In genomic region chr14:121653241-121653640, GRCm38 (mm10) we compare ENCODE assay signal across 18 mouse cellular contexts.
DNase-seq lines count a peak whose midpoint lies in the region; ATAC-seq and TF ChIP-seq lines count a peak whose summit lies in the region.
"Had no signal": no experiment of that assay in that cellular context is flagged by ENCODE, and none has a peak within 500 bp of the region (broad histone marks: within the 10 kb centered on the region; RNA-seq: fewer than 3 reads in every experiment).

No protein-coding gene starts in this region.

- H3K27me3 ChIP-seq in lung, embryonic 14.5 days (ENCODE audit: insufficient read depth, low read length): no peaks in the 10 kb centered on the region
- no peaks in the 10 kb centered on the region for H3K27me3 ChIP-seq in lung, postnatal 0 days (replicated peaks; ENCODE audit: insufficient read depth, low read length)
- no peaks in the 10 kb centered on the region for H3K27me3 ChIP-seq in midbrain, embryonic 16.5 days (ENCODE audit: control insufficient read depth, insufficient read depth, low read depth, low read length)
- H3K27me3 ChIP-seq: CH12.LX; hindbrain, embryonic 13.5 days; neural tube, embryonic 12.5 days had no signal

- no peak overlapping the region for H3K4me3 ChIP-seq in lung, embryonic 14.5 days (ENCODE audit: low read depth, low read length)
- no peak overlapping the region for H3K4me3 ChIP-seq in lung, postnatal 0 days (ENCODE audit: low read depth, low read length)
- H3K4me3 ChIP-seq in midbrain, embryonic 16.5 days (ENCODE audit: low read depth, low read length): no peak overlapping the region
- H3K4me3 ChIP-seq: hindbrain, embryonic 13.5 days; neural tube, embryonic 12.5 days had no signal

- ATAC-seq in lung, embryonic 14.5 days (ENCODE audit: insufficient read depth): no peak
- ATAC-seq in lung, postnatal 0 days: no peak
- no peak for ATAC-seq in midbrain, embryonic 16.5 days
- no peak for ATAC-seq in erythroblast, adult 5-6 weeks (replicated peaks; ENCODE audit: low FRiP score, poor library complexity, severe bottlenecking)
- ATAC-seq: activated CD4-positive, CD25-positive, alpha-beta regulatory T cell, adult 4 months; forebrain, postnatal 0 days had no signal

- no peak overlapping the region; the same call in 1 of the 2 replicates for H3K27ac ChIP-seq in lung, embryonic 14.5 days (ENCODE audit: low read depth)
- no peak overlapping the region for H3K27ac ChIP-seq in lung, postnatal 0 days (ENCODE audit: low read length)
- H3K27ac ChIP-seq in midbrain, embryonic 16.5 days (ENCODE audit: low read length): no peak overlapping the region
- H3K27ac ChIP-seq: hindbrain, embryonic 13.5 days; neural tube, embryonic 12.5 days had no signal

- 0 out of 2 replicates have a peak, but pooled peaks cover 5% of the 10 kb centered on the region for H3K36me3 ChIP-seq in lung, embryonic 14.5 days (ENCODE audit: insufficient read depth)
- no peaks in the 10 kb centered on the region for H3K36me3 ChIP-seq in lung, postnatal 0 days (ENCODE audit: insufficient read depth, low read length)
- H3K36me3 ChIP-seq in midbrain, embryonic 16.5 days (ENCODE audit: control insufficient read depth, insufficient read depth, low read length): peaks cover 12% of the 10 kb centered on the region
- H3K36me3 ChIP-seq: hindbrain, embryonic 13.5 days; neural tube, embryonic 12.5 days had no signal

- no peak for TF ChIP-seq EP300 in lung, postnatal 0 days (IDR thresholded peaks at IDR 0.05)

- no peak overlapping the region for H3K4me2 ChIP-seq in lung, embryonic 14.5 days
- no peak overlapping the region for H3K4me2 ChIP-seq in lung, postnatal 0 days (replicated peaks; ENCODE audit: low read depth, low read length)
- no peak overlapping the region for H3K4me2 ChIP-seq in midbrain, embryonic 16.5 days (ENCODE audit: low read length)
- H3K4me2 ChIP-seq: hindbrain, embryonic 13.5 days; liver, embryonic 11.5 days; neural tube, embryonic 12.5 days had no signal

- WGBS in lung, embryonic 14.5 days: 46% methylated on average over 7 of the region's 7 CpGs
- 68% methylated on average over 7 of the region's 7 CpGs for WGBS in lung, postnatal 0 days
- WGBS in midbrain, embryonic 16.5 days: 87% methylated on average over 7 of the region's 7 CpGs

- H3K9me3 ChIP-seq in lung, embryonic 14.5 days (ENCODE audit: low read depth, low read length): no peaks in the 10 kb centered on the region
- H3K9me3 ChIP-seq in lung, postnatal 0 days (ENCODE audit: low read length): no peaks in the 10 kb centered on the region
- H3K9me3 ChIP-seq in midbrain, embryonic 16.5 days (replicated peaks; ENCODE audit: control insufficient read depth, low read length, poor library complexity, severe bottlenecking): no peaks in the 10 kb centered on the region
- H3K9me3 ChIP-seq: hindbrain, embryonic 13.5 days; neural tube, embryonic 12.5 days had no signal

- DNase-seq in heart, adult 11 months: peak; percentile 61
- no peak for DNase-seq in heart, postnatal 25 days (ENCODE audit: low spot score)
- peak; percentile 62 for DNase-seq in lung, embryonic 14.5 days
- DNase-seq in lung, postnatal 0 days (ENCODE audit: low spot score): no peak
- peak; percentile 93 to 94 for DNase-seq in cerebellum, postnatal 14 days
- DNase-seq in thymus, postnatal 36 days: no peak
- DNase-seq: adrenal gland, postnatal 25 days; forebrain, postnatal 0 days; gastrocnemius, postnatal 10 days; kidney, adult 18-20 months; kidney, postnatal 4 days had no signal

- no peak for TF ChIP-seq CTCF in lung, embryonic 14.5 days (IDR thresholded peaks at IDR 0.05; ENCODE audit: low read depth)
- no peak for TF ChIP-seq CTCF in lung, postnatal 0 days (IDR thresholded peaks at IDR 0.05)

- H3K9ac ChIP-seq in lung, embryonic 14.5 days: no peak overlapping the region
- H3K9ac ChIP-seq in lung, postnatal 0 days (replicated peaks; ENCODE audit: low read depth): no peak overlapping the region
- H3K9ac ChIP-seq in midbrain, embryonic 16.5 days (ENCODE audit: low read depth, low read length): no peak overlapping the region
- H3K9ac ChIP-seq: forebrain, postnatal 0 days; hindbrain, embryonic 13.5 days; neural tube, embryonic 12.5 days had no signal

- peaks cover 26% of the 10 kb centered on the region for H3K4me1 ChIP-seq in lung, embryonic 14.5 days (ENCODE audit: insufficient read depth)
- peaks cover 6% of the 10 kb centered on the region; the same call in 1 of the 2 replicates for H3K4me1 ChIP-seq in lung, postnatal 0 days (ENCODE audit: insufficient read depth, low read depth, low read length)
- no peaks in the 10 kb centered on the region for H3K4me1 ChIP-seq in midbrain, embryonic 16.5 days (ENCODE audit: control insufficient read depth, insufficient read depth, low read length)
- H3K4me1 ChIP-seq: hindbrain, embryonic 13.5 days; neural tube, embryonic 12.5 days had no signal

- intact Hi-C loops in heart, postnatal 25 days (cut with DNase I): no loop called here

Comparison
In these comparisons a context has a peak if more than half of its experiments do, and no peak if none do; other contexts are left out.
1. DNase-seq: peak in heart, adult 11 months (single experiment), lung, embryonic 14.5 days (single experiment) and cerebellum, postnatal 14 days (2 of 2); none in heart, postnatal 25 days (single experiment), lung, postnatal 0 days (single experiment) and thymus, postnatal 36 days (0 of 2).